8 mouse cellular contexts compared by ENCODE assay signal in genomic region chr4:145239049-145239830, GRCm38 (mm10). TPM values are rescaled to one million over a fixed set of nuclear protein-coding genes. Genes with fewer than 3 reads are reported as not detected.
DNase-seq lines count a peak whose midpoint lies in the region; ATAC-seq lines count a peak whose summit lies in the region.

No protein-coding gene starts in this region.

- no peaks in the 10 kb centered on the region for H3K36me3 ChIP-seq in hindbrain, embryonic 11.5 days (ENCODE audit: control insufficient read depth, insufficient read depth, low read length)

- H3K9ac ChIP-seq in hindbrain, embryonic 11.5 days (ENCODE audit: low read depth, low read length) = no peak overlapping the region

- no peaks in the 10 kb centered on the region for H3K4me1 ChIP-seq in hindbrain, embryonic 11.5 days (replicated peaks; ENCODE audit: control insufficient read depth, insufficient read depth, low read length)

- 0 out of 2 replicates have a peak, but pooled peaks have one; percentile 37 for ATAC-seq in hindbrain, embryonic 11.5 days (ENCODE audit: low FRiP score)

- no peaks in the 10 kb centered on the region for H3K27me3 ChIP-seq in hindbrain, embryonic 11.5 days (ENCODE audit: control insufficient read depth, insufficient read depth, low read length)

- no peak overlapping the region for H3K4me2 ChIP-seq in hindbrain, embryonic 11.5 days (replicated peaks; ENCODE audit: low read depth, low read length)

- no peaks in the 10 kb centered on the region for H3K9me3 ChIP-seq in hindbrain, embryonic 11.5 days (ENCODE audit: control insufficient read depth, low read length)

- DNase-seq in adrenal gland, adult 2 months = peak; percentile 41
- DNase-seq in adrenal gland, adult 18-20 months (ENCODE audit: low spot score in 2 of 2) = no peak
- peak; percentile 96 for DNase-seq in 3T3-L1 (ENCODE audit: low read depth, low spot score)
- peak; percentile 33 to 43 for DNase-seq in frontal cortex, postnatal 36 days (ENCODE audit: low spot score in 2 of 2)
- DNase-seq in hindbrain, embryonic 11.5 days (ENCODE audit: low spot score) = no peak
- DNase-seq in layer of hippocampus, postnatal 14 days (ENCODE audit: low spot score in 2 of 2) = peak; percentile 45 to 48
- peak; percentile 76 to 88 for DNase-seq in lung, postnatal 4 days
- no peak for DNase-seq in thymus, postnatal 14 days

- H3K27ac ChIP-seq in hindbrain, embryonic 11.5 days (ENCODE audit: low read depth, low read length) = no peak overlapping the region

- WGBS in hindbrain, embryonic 11.5 days = 74% methylated on average over 4 of the region's 4 CpGs

- no peak overlapping the region for H3K4me3 ChIP-seq in hindbrain, embryonic 11.5 days (ENCODE audit: low read depth, low read length)

RNA-seq across cellular contexts. Expression of gene Tnfrsf1b, which starts 7.4 kb away (rescaled TPM):
- total RNA-seq in adrenal gland, adult 2 months (2021) = 10 to 100 TPM in 1 of 2 experiments, 1 to 10 TPM in 1; 6.9 to 10.6 TPM
- 13.2 and 14.7 TPM in 2 replicates for polyA plus RNA-seq in adrenal gland, adult 2 months (2012; rRNA removed)
- 10 to 100 TPM in 1 of 2 experiments, 1 to 10 TPM in 1; 8.5 to 18.4 TPM for total RNA-seq in adrenal gland, adult 18-20 months (2021)
- polyA plus RNA-seq in hindbrain, embryonic 11.5 days (2014; fragmentation: Nextera tagmentation; extraction: Ambion mirVana) = 1.6 and 1.8 TPM in 2 replicates
- total RNA-seq in layer of hippocampus, postnatal 14 days (2021) = 1 to 10 TPM; 2.9 TPM

RNA-seq across cellular contexts. Expression of gene Vps13d, which starts 44.4 kb away (rescaled TPM):
- 10 to 100 TPM; 49.7 to 56.2 TPM for total RNA-seq in adrenal gland, adult 2 months (2021)
- 10.2 and 13.3 TPM in 2 replicates for polyA plus RNA-seq in adrenal gland, adult 2 months (2012; rRNA removed)
- total RNA-seq in adrenal gland, adult 18-20 months (2021) = 10 to 100 TPM; 48.1 to 71.3 TPM
- 10.6 and 15.2 TPM in 2 replicates for polyA plus RNA-seq in hindbrain, embryonic 11.5 days (2014; fragmentation: Nextera tagmentation; extraction: Ambion mirVana)
- 10 to 100 TPM; 68.2 to 75.9 TPM for total RNA-seq in layer of hippocampus, postnatal 14 days (2021)

Comparison
In these comparisons a context has a peak if more than half of its experiments do, and no peak if none do; other contexts are left out.
1. DNase-seq: peak in adrenal gland, adult 2 months (single experiment), 3T3-L1 (single experiment), frontal cortex, postnatal 36 days (2 of 2), layer of hippocampus, postnatal 14 days (2 of 2) and lung, postnatal 4 days (2 of 2); none in adrenal gland, adult 18-20 months (0 of 2), hindbrain, embryonic 11.5 days (single experiment) and thymus, postnatal 14 days (single experiment).